Mouse (Mus musculus) midbrain, embryonic 16.5 days (tissue): ENCODE data around the gene Hoxa13. TPM values are rescaled to one million over a fixed set of nuclear protein-coding genes. Genes with fewer than 3 reads are reported as not detected.

ENCODE experiments used
- ATAC-seq: fragments of 200-750 bp; cut with Nextera tagmentation; 2 replicates; pipeline ENCODE4 v1.8.0; 2017; ENCODE audit warnings: moderate TSS enrichment
- H3K27ac ChIP-seq: fragments of 300-500 bp; sonication (generic); 2 replicates; pipeline ENCODE4 v1.5.1; 2014; ENCODE audit warnings: mild to moderate bottlenecking, low read length, mixed read lengths
- H3K27me3 ChIP-seq: fragments of 300-500 bp; sonication (generic); 2 replicates; pipeline ENCODE4 v1.6.1; 2014; ENCODE audit warnings: low read depth, low read length, mixed read lengths; ENCODE audit not compliant: control insufficient read depth, insufficient read depth
- H3K36me3 ChIP-seq: fragments of 300-500 bp; sonication (generic); 2 replicates; pipeline ENCODE4 v1.6.1; 2014; ENCODE audit warnings: mild to moderate bottlenecking, low read length, moderate library complexity, mixed read lengths; ENCODE audit not compliant: control insufficient read depth, insufficient read depth
- H3K4me1 ChIP-seq: fragments of 300-500 bp; sonication (generic); 2 replicates; pipeline ENCODE4 v1.6.1; 2014; ENCODE audit warnings: mild to moderate bottlenecking, low read length, mixed read lengths; ENCODE audit not compliant: control insufficient read depth, insufficient read depth
- H3K4me2 ChIP-seq: fragments of 300-500 bp; sonication (generic); 2 replicates; pipeline ENCODE4 v1.6.1; 2014; ENCODE audit warnings: mild to moderate bottlenecking, low read length, mixed read lengths
- H3K4me3 ChIP-seq: fragments of 300-500 bp; sonication (generic); 2 replicates; pipeline ENCODE4 v1.5.1; 2014; ENCODE audit warnings: low read depth, mild to moderate bottlenecking, low read length, moderate library complexity, mixed read lengths
- H3K9ac ChIP-seq: fragments of 300-500 bp; sonication (generic); 2 replicates; pipeline ENCODE4 v1.6.1; 2014; ENCODE audit warnings: low read depth, low read length, mixed read lengths
- H3K9me3 ChIP-seq: fragments of 300-500 bp; sonication (generic); replicated peaks from 2 replicates; pipeline ENCODE4 v1.6.1; 2014; ENCODE audit warnings: mild to moderate bottlenecking, low read length, mixed read lengths; ENCODE audit not compliant: control insufficient read depth, poor library complexity, severe bottlenecking
- WGBS: fragments of 180-500 bp; shearing (Covaris S2); extraction: QIAGEN DNeasy Blood & Tissue Kit; methylation state at CpG from one replicate; pipeline ENCODE4 v1.1.7; 2014; 5-methylcytosine and 5-hydroxymethylcytosine counted together
- polyA plus RNA-seq: library from polyadenylated mRNA; unstranded; fragments of >200 nt; fragmentation: Nextera tagmentation; extraction: Ambion mirVana; gene quantifications from 2 replicates; pipeline ENCODE4 v1.2.1, GENCODE M21; 2015

The Hoxa13 gene
- polyA plus RNA-seq, 1 experiment from 2014 or later: not detected

GRCm38 (mm10) chr6:52228475-52229465 lies 31.9 kb downstream of the Hoxa13 start:
- Histone ChIP-seq H3K27ac (no peak overlapping the region), H3K9ac (no peak overlapping the region), H3K4me2 (no peak overlapping the region), H3K36me3 (no peaks in the 10 kb centered on the region), H3K27me3 (peaks cover 80% of the 10 kb centered on the region), H3K4me3 (no peak overlapping the region), H3K9me3 (no peaks in the 10 kb centered on the region), H3K4me1 (no peaks in the 10 kb centered on the region)
- WGBS: 2% methylated on average over 38 of the region's 38 CpGs
- ATAC-seq: no peak

DNA sequence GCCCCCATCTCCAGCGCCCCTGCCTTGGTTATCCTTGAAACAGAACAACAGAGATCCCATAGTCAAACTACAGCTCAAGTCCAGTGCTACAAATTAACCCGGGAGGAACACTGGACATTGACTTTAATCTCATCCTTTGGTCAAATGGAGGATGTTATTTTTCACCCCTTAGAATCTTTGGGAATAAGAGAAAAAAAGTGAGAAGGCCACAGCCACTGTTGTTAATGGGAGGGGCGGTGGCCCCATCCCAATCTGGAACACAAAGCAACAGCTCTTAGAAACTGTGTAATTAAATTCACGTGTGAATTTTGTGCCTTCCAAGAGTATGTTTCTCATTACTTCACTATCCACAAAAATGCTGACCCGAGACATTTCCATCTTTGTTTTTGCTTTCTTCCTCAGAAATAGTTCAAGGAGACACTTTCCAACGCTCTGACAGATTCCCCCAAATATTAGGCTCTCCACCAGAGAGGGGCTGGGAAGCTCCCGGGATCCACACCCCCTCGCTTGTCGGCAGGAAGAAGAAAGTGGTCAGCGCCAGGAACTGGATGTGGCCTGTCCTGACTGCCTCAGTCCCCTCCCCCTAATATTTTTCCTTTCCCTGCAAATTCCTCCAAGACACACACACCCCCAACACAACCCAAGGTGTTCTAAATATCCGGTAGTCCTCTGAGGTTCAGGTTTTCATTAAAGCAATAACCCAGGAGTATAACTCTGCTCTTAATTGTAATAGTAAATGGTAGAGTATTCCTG lies 33.0 kb downstream of the Hoxa13 start:
- ATAC-seq: no peak
- Histone ChIP-seq H3K4me2 (no peak overlapping the region), H3K27me3 (peaks cover 84% of the 10 kb centered on the region), H3K27ac (no peak overlapping the region), H3K9ac (no peak overlapping the region), H3K36me3 (no peaks in the 10 kb centered on the region), H3K4me1 (no peaks in the 10 kb centered on the region), H3K9me3 (no peaks in the 10 kb centered on the region), H3K4me3 (no peak overlapping the region)
- 2% methylated on average over 11 of the region's 11 CpGs for WGBS

DNA sequence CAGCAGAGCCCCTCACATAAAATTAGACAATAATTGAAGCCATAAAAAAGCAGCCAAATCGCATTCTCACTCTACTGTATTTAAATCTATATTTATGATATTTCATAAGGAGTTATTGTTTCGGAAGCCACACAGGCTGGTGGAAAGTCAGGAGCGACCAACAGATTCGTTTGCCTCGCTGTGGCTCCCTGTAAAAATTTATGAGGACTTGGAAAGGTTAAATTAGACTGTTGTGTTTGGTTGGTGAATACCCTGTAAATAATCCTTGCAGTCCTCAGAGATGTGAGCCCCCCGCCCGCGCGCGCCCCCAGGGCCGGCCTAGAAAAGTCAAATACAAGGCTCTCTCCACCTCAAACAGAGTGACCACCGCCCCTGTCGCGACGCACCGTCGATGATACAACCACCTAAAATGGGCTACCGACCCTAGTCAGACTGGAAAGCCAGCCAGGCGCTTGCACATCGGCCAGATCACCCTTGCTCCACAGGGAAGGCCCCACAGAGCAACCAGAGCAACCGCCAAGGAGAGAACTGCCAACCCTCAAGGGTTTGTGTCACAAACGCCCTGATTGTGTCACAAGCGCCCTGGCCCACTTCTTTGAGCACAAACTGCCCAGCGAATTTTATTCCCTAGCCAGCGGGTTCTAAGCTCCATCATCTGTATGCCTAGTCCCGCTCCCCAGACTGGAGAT lies 34.0 kb downstream of the Hoxa13 start:
- Histone ChIP-seq H3K27me3 (peaks cover 84% of the 10 kb centered on the region), H3K36me3 (no peaks in the 10 kb centered on the region), H3K4me2 (no peak overlapping the region), H3K4me3 (no peak overlapping the region), H3K9ac (no peak overlapping the region), H3K9me3 (no peaks in the 10 kb centered on the region), H3K4me1 (no peaks in the 10 kb centered on the region), H3K27ac (no peak overlapping the region)
- ATAC-seq: no peak
- whole genome bisulfite sequencing: 2% methylated on average over 26 of the region's 26 CpGs

DNA sequence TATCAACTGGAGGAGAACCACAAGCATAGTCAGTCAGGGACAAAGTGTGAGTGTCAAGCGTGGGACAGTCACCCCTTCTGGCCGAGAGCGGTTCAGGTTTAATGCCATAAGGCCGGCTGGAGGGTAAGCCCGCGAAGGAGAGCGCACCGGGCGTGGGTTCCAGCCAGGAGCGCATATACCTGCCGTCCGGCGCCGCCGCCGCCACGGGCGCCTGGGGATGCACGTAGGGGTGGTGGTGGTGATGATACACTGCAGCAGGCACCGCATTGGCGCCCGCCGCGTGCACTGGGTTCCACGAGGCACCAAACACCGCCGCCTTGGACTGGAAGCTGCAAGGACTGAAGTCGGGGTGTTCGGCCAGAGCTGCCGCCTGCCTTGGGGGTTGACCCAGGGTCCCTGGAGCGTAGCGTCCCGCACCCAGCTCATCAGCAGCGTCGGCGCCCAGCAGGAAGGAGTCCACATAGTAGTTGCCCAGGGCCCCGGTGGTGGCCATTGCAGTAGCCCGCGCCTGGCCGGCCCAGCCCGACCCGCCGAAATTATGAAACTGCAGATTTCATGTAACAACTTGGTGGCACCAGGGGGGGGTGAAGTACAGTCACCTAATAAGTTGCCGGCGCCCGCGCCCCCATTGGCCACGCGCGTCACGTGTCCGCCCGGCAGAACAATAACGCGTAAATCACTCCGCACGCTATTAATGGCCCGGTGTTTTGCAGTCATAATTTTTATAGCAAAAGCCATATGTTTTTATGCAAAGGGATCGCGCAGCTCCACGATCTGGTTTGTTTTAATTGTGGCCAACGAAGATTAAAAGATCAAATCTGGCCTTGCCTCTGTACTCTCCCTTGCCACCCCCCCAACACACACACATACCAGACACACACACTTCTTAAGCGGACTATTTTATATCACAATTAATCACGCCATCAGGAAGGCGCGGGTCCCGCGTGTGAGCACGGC lies 34.8 kb downstream of the Hoxa13 start:
- peaks cover 3% of the 10 kb centered on the region; the same call in 1 of the 2 replicates for H3K4me1 ChIP-seq
- WGBS: 3% methylated on average over 69 of the region's 69 CpGs
- no peaks in the 10 kb centered on the region for H3K36me3 ChIP-seq
- H3K4me3 ChIP-seq: no peak overlapping the region
- H3K9me3 ChIP-seq: no peaks in the 10 kb centered on the region
- no peak overlapping the region for H3K27ac ChIP-seq
- peaks cover 84% of the 10 kb centered on the region for H3K27me3 ChIP-seq
- no peak overlapping the region for H3K4me2 ChIP-seq
- ATAC-seq: no peak
- H3K9ac ChIP-seq: no peak overlapping the region

DNA sequence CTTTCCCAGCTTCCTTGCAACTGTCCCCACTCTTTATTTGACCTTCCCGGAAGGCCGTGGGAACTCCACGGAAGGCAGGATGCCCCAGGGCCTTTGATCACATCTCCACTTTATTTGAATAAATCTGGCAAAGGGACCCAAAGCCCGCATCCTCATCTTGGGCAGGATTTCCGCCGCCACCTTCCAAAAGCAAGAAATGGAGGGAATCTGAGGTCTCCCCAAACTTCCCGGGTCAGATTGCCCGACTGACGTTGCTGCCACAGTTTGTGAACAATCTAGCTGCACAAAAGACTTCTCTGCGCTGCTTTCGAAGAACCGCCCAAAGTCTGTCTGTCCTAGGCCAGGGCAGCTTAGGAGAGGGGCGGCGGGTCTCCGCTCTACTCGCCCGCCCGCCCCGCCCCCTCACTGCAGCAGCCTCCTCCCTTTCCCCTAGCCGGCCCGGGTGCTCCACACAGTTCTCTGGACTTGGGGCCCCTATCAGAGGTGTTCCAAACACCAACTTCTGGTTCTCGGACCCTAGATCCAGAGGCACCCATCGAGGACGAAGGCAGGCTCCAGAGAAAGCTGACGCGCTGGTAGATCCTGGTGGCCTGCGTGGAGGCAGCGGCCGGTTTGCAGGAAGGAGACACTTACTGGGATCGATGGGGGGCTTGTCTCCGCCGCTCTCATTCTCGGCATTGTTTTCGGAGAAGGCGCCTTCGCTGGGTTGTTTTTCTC lies 35.6 kb downstream of the Hoxa13 start:
- 2% methylated on average over 36 of the region's 36 CpGs for WGBS
- Histone ChIP-seq H3K9me3 (no peaks in the 10 kb centered on the region), H3K27me3 (peaks cover 87% of the 10 kb centered on the region), H3K27ac (no peak overlapping the region), H3K4me3 (no peak overlapping the region), H3K4me1 (peaks cover 3% of the 10 kb centered on the region; the same call in 1 of the 2 replicates), H3K4me2 (no peak overlapping the region), H3K9ac (no peak overlapping the region), H3K36me3 (no peaks in the 10 kb centered on the region)
- no peak for ATAC-seq

- no peaks in the 10 kb centered on the region for H3K9me3 ChIP-seq
- no peak for ATAC-seq
- peaks cover 3% of the 10 kb centered on the region; the same call in 1 of the 2 replicates for H3K4me1 ChIP-seq
- H3K36me3 ChIP-seq: no peaks in the 10 kb centered on the region
- no peak overlapping the region for H3K9ac ChIP-seq
- H3K27ac ChIP-seq: no peak overlapping the region
- H3K4me2 ChIP-seq: no peak overlapping the region
- 2% methylated on average over 24 of the region's 24 CpGs for WGBS
- peaks cover 89% of the 10 kb centered on the region for H3K27me3 ChIP-seq
- no peak overlapping the region for H3K4me3 ChIP-seq
Observed at GRCm38 (mm10) chr6:52223939-52224760, 36.5 kb downstream of the Hoxa13 start.

DNA sequence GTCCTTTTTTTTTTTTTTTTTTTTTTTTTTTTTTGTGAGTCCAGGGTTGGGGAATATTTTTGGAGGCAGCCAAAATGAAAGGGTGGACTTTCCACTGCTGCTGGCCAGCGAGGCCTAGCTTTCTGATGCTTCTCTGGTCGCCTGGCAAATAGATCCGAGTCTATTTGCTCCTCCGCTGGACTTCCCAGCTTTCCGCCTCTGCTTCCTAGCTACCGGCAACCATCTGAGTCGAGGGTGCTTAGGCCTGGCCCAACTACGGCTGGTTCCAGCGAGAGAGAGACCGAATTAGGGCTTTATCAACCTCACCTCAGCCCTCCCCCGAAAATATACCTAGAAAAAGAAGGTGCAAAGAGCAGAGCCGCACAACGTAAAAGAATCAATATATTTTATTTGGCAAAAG lies 38.0 kb downstream of the Hoxa13 start:
- no peaks in the 10 kb centered on the region for H3K36me3 ChIP-seq
- no peak overlapping the region for H3K4me2 ChIP-seq
- WGBS: 10% methylated on average over 13 of the region's 13 CpGs
- H3K27me3 ChIP-seq: peaks cover 92% of the 10 kb centered on the region
- no peak for ATAC-seq
- no peak overlapping the region for H3K9ac ChIP-seq
- peaks cover 3% of the 10 kb centered on the region; the same call in 1 of the 2 replicates for H3K4me1 ChIP-seq
- H3K4me3 ChIP-seq: no peak overlapping the region
- H3K27ac ChIP-seq: no peak overlapping the region
- no peaks in the 10 kb centered on the region for H3K9me3 ChIP-seq
